Mouse (Mus musculus): ENCODE measurements around the gene Phospho2.

GRCm38 (mm10) chr2:69837244-69837967 lies 48.0 kb downstream of the Phospho2 start:
- TF ChIP-seq CTCF (IDR thresholded peaks at IDR 0.05; ENCODE audit: low read depth, low read length) = no peak
- no peak for TF ChIP-seq TAL1 (conservative IDR thresholded peaks at IDR 0.05; ENCODE audit: low read depth, low read length)
- TF ChIP-seq GATA1 (IDR thresholded peaks at IDR 0.05; ENCODE audit: borderline replicate concordance, low read length) = no peak
- TF ChIP-seq POLR2AphosphoS5 (IDR thresholded peaks at IDR 0.05; ENCODE audit: insufficient replicate concordance, low read depth, low read length) = no peak
- TF ChIP-seq GATA2 (IDR thresholded peaks at IDR 0.05; ENCODE audit: borderline replicate concordance, low read depth, low read length) = no peak
